Mouse (Mus musculus) adrenal gland (tissue): Measurements from ENCODE around the gene Itgb6.

ENCODE experiments used
- intact Hi-C: fragments of 180-260 bp; cut with DNase I; formaldehyde crosslinking; loops from one replicate; pipeline ENCODE4 v1.15.1; 2025
- long read RNA-seq, 2 experiments: library from polyadenylated mRNA; unstranded; transcript quantifications; one replicate each; pipeline ENCODE4 v2.0.0; 2020; ENCODE audit warnings: borderline replicate concordance in 1 of 2; ENCODE audit not compliant: insufficient replicate concordance in 1 of 2

Gene Itgb6
- long read RNA-seq, experiment 1, result 0 reads
- long read RNA-seq, experiment 2, result 0 reads

GRCm38 (mm10) chr2:60722514-60722913 is at the start of gene Itgb6:
Gene Itgb6, minus strand, starts transcription at chr2:60722643.
- intact Hi-C loops, result loop anchor here (5.0 kb wide), 1 partner anchor 730 kb away; no protein-coding TSS in a partner anchor

GRCm38 (mm10) chr2:60766420-60766819 is 44.0 kb upstream of the Itgb6 start:
- intact Hi-C loops, result no loop called here

GRCm38 (mm10) chr2:60756218-60756617 is 33.8 kb upstream of the Itgb6 start:
- intact Hi-C loops, result no loop called here

- intact Hi-C loops, result no loop called here
These were observed 32.7 kb upstream of the Itgb6 start for GRCm38 (mm10) chr2:60755101-60755500.

GRCm38 (mm10) chr2:60751274-60751673 is 28.8 kb upstream of the Itgb6 start:
- intact Hi-C loops, result no loop called here

GRCm38 (mm10) chr2:60750591-60750990 is 28.1 kb upstream of the Itgb6 start:
- intact Hi-C loops, result no loop called here

GRCm38 (mm10) chr2:60748585-60748984 is 26.1 kb upstream of the Itgb6 start:
- intact Hi-C loops, result loop anchor here (10.0 kb wide), 1 partner anchor 656 kb away; no protein-coding TSS in a partner anchor

GRCm38 (mm10) chr2:60747590-60747989 is 25.1 kb upstream of the Itgb6 start:
- intact Hi-C loops, result loop anchor here (10.0 kb wide), 1 partner anchor 657 kb away; no protein-coding TSS in a partner anchor

- intact Hi-C loops, result loop anchor here (10.0 kb wide), 1 partner anchor 660 kb away; no protein-coding TSS in a partner anchor
These were observed 22.2 kb upstream of the Itgb6 start for GRCm38 (mm10) chr2:60744674-60745073.

GRCm38 (mm10) chr2:60739389-60740137 is 17.1 kb upstream of the Itgb6 start:
- intact Hi-C loops, result loop anchor here (10.0 kb wide), 1 partner anchor 665 kb away; no protein-coding TSS in a partner anchor

GRCm38 (mm10) chr2:60730929-60731328 is 8.5 kb upstream of the Itgb6 start:
- intact Hi-C loops, result no loop called here

GRCm38 (mm10) chr2:60730024-60730423 is 7.6 kb upstream of the Itgb6 start:
- intact Hi-C loops, result no loop called here

GRCm38 (mm10) chr2:60728902-60729585 is 6.6 kb upstream of the Itgb6 start:
- intact Hi-C loops, result no loop called here

- intact Hi-C loops, result loop anchor here (5.0 kb wide), 1 partner anchor 728 kb away; no protein-coding TSS in a partner anchor
These were observed 2.2 kb upstream of the Itgb6 start for GRCm38 (mm10) chr2:60724660-60725059.

- intact Hi-C loops, result loop anchor here (5.0 kb wide), 1 partner anchor 729 kb away; no protein-coding TSS in a partner anchor
These were observed 524 bp upstream of the Itgb6 start for GRCm38 (mm10) chr2:60722967-60723366.

GRCm38 (mm10) chr2:60720906-60721305 is 1.5 kb downstream of the Itgb6 start:
- intact Hi-C loops, result loop anchor here (5.0 kb wide), 1 partner anchor 731 kb away; no protein-coding TSS in a partner anchor

GRCm38 (mm10) chr2:60720205-60720604 is 2.2 kb downstream of the Itgb6 start:
- intact Hi-C loops, result loop anchor here (5.0 kb wide), 1 partner anchor 732 kb away; no protein-coding TSS in a partner anchor

- intact Hi-C loops, result no loop called here
These were observed 5.1 kb downstream of the Itgb6 start for GRCm38 (mm10) chr2:60717348-60717747.

- intact Hi-C loops, result no loop called here
These were observed 5.9 kb downstream of the Itgb6 start for GRCm38 (mm10) chr2:60716549-60716948.

GRCm38 (mm10) chr2:60715771-60716170 is 6.7 kb downstream of the Itgb6 start:
- intact Hi-C loops, result no loop called here

- intact Hi-C loops, result no loop called here
These were observed 7.4 kb downstream of the Itgb6 start for GRCm38 (mm10) chr2:60714971-60715502.

- intact Hi-C loops, result no loop called here
These were observed 8.0 kb downstream of the Itgb6 start for GRCm38 (mm10) chr2:60714475-60714874.
